Mouse (Mus musculus): ENCODE data around the gene Taf15. TPM values are rescaled to one million over a fixed set of nuclear protein-coding genes. Genes with fewer than 3 reads are reported as not detected.
A peak's percentile ranks its signal among the peaks of the same experiment; 100 is the strongest.

Taf15 gene
- total RNA-seq (2021) = 10 to 100 TPM; 62.2 to 78.5 TPM
- long read RNA-seq, experiment 1, partial matches to known transcripts = 7 of 10 reads
- long read RNA-seq, experiment 1, other reads (novel, unspliced or antisense) = 0 of 10 reads
- long read RNA-seq, experiment 2, partial matches to known transcripts = 0 of 2 reads
- long read RNA-seq, experiment 2, other reads (novel, unspliced or antisense) = 1 of 2 reads

- peak; percentile 99 for DNase-seq
These were observed at the start of gene Taf15 for GRCm38 (mm10) chr11:83472324-83473234. Gene Taf15 (plus strand): TSS chr11:83473086.

- DNase-seq = peak; percentile 67 to 77
These were observed 48.2 kb upstream of the Taf15 start for GRCm38 (mm10) chr11:83424681-83425080.

- peak in 1 of 2 experiments; percentile 55 for DNase-seq
These were observed 45.9 kb upstream of the Taf15 start for GRCm38 (mm10) chr11:83426964-83427363.

GRCm38 (mm10) chr11:83429355-83429754, 43.5 kb upstream of the Taf15 start, which contains the start of gene Gas2l2:
Gene Gas2l2 (minus strand): TSS chr11:83429455.
- no peak for DNase-seq

GRCm38 (mm10) chr11:83432533-83432932, 40.4 kb upstream of the Taf15 start:
- DNase-seq = no peak

GRCm38 (mm10) chr11:83437377-83437776, 35.5 kb upstream of the Taf15 start, which contains the start of gene 1700020L24Rik:
Gene 1700020L24Rik (plus strand): TSS chr11:83437677.
- DNase-seq = no peak

GRCm38 (mm10) chr11:83439426-83440060, 33.3 kb upstream of the Taf15 start:
- no peak for DNase-seq

- DNase-seq = peak; percentile 88 to 93
These were observed 32.5 kb upstream of the Taf15 start for GRCm38 (mm10) chr11:83440081-83441064.

GRCm38 (mm10) chr11:83441235-83441634, 31.7 kb upstream of the Taf15 start:
- peak; percentile 49 to 70 for DNase-seq

- DNase-seq = peak; percentile 79 to 82
These were observed 30.2 kb upstream of the Taf15 start for GRCm38 (mm10) chr11:83442596-83443267.

- no peak for DNase-seq
These were observed 29.1 kb upstream of the Taf15 start for GRCm38 (mm10) chr11:83443824-83444223.

GRCm38 (mm10) chr11:83445001-83445400, 27.9 kb upstream of the Taf15 start:
- DNase-seq = no peak

GRCm38 (mm10) chr11:83447612-83448011, 25.3 kb upstream of the Taf15 start:
- DNase-seq = peak; percentile 30 to 56

- DNase-seq = peak in 1 of 2 experiments; percentile 53
These were observed 24.6 kb upstream of the Taf15 start for GRCm38 (mm10) chr11:83448021-83448926.

GRCm38 (mm10) chr11:83448927-83449236, 24.0 kb upstream of the Taf15 start:
- DNase-seq = peak; percentile 39 to 68

- DNase-seq = no peak
These were observed 23.6 kb upstream of the Taf15 start for GRCm38 (mm10) chr11:83449298-83449697.

- no peak for DNase-seq
These were observed 22.3 kb upstream of the Taf15 start for GRCm38 (mm10) chr11:83450550-83450949.

- no peak for DNase-seq
These were observed 21.6 kb upstream of the Taf15 start for GRCm38 (mm10) chr11:83451281-83451680.

GRCm38 (mm10) chr11:83454548-83454947, 18.3 kb upstream of the Taf15 start:
- DNase-seq = peak; percentile 40 to 55

GRCm38 (mm10) chr11:83455608-83456007, 17.3 kb upstream of the Taf15 start:
- DNase-seq = peak; percentile 49 to 67

All from adrenal gland, postnatal 36 days (tissue).